Mouse (Mus musculus): ENCODE results near the gene Crcp. TPM values are rescaled to one million over a fixed set of nuclear protein-coding genes. Genes with fewer than 3 reads are reported as not detected.

Gene Crcp
- total and polyA plus RNA-seq, 2 experiments from 2014 or later = 34.4 to 83.0 TPM

GRCm38 (mm10) chr5:129999097-129999496, 30.0 kb upstream of the Crcp start:
- peak; percentile 90 for TF ChIP-seq CTCF (IDR thresholded peaks at IDR 0.05; ENCODE audit: low read depth)
- 32% methylated on average over 4 of the region's 4 CpGs for WGBS
- DNase-seq (ENCODE audit: low spot score) (peak; percentile 76), ATAC-seq (no peak)
- no peaks in the 10 kb centered on the region for H3K27me3 ChIP-seq (ENCODE audit: insufficient read depth, low read length)
- no peak overlapping the region for H3K9ac ChIP-seq (replicated peaks; ENCODE audit: low read length)
- no peak overlapping the region for H3K27ac ChIP-seq
- H3K4me1 ChIP-seq (ENCODE audit: insufficient read depth, low read length) = no peaks in the 10 kb centered on the region
- H3K4me3 ChIP-seq (ENCODE audit: low read length) = no peak overlapping the region
- no peak overlapping the region for H3K4me2 ChIP-seq (ENCODE audit: low read depth, low read length)
- no peaks in the 10 kb centered on the region for H3K36me3 ChIP-seq (ENCODE audit: insufficient read depth, low read length)
- H3K9me3 ChIP-seq (ENCODE audit: low read length) = no peaks in the 10 kb centered on the region

- Histone ChIP-seq H3K27me3 (ENCODE audit: insufficient read depth, low read length) (no peaks in the 10 kb centered on the region), H3K36me3 (ENCODE audit: insufficient read depth, low read length) (no peaks in the 10 kb centered on the region), H3K4me3 (ENCODE audit: low read length) (no peak overlapping the region), H3K4me2 (ENCODE audit: low read depth, low read length) (no peak overlapping the region), H3K27ac (no peak overlapping the region), H3K9me3 (ENCODE audit: low read length) (no peaks in the 10 kb centered on the region), H3K4me1 (ENCODE audit: insufficient read depth, low read length) (no peaks in the 10 kb centered on the region), H3K9ac (replicated peaks; ENCODE audit: low read length) (no peak overlapping the region)
- no peak for DNase-seq (ENCODE audit: low spot score)
- no peak for TF ChIP-seq CTCF (IDR thresholded peaks at IDR 0.05; ENCODE audit: low read depth)
- no peak for ATAC-seq
- 91% methylated on average over 12 of the region's 12 CpGs for WGBS
Observed at GRCm38 (mm10) chr5:130000735-130001134, 28.4 kb upstream of the Crcp start.

- no peak overlapping the region for H3K9ac ChIP-seq (replicated peaks; ENCODE audit: low read length)
- WGBS = 77% methylated on average over 5 of the region's 5 CpGs
Observed at GRCm38 (mm10) chr5:130001356-130001987, 27.6 kb upstream of the Crcp start.

GRCm38 (mm10) chr5:130002301-130003146, 26.6 kb upstream of the Crcp start, which contains the start of gene Gusb:
TSS of gene Gusb (minus strand) at chr5:130003049.
- peak within 1 kb of the TSS; percentile 62 for H3K4me3 ChIP-seq (ENCODE audit: low read length)
- TF ChIP-seq CTCF (IDR thresholded peaks at IDR 0.05; ENCODE audit: low read depth) = 0 out of 2 replicates have a peak, but pooled peaks have one; percentile 12
- no peaks in the 10 kb centered on the region for H3K9me3 ChIP-seq (ENCODE audit: low read length)
- under 1% methylated on average over 39 of the region's 39 CpGs for WGBS
- H3K9ac ChIP-seq (replicated peaks; ENCODE audit: low read length) = peak within 1 kb of the TSS; percentile 68
- peak; percentile 89 for DNase-seq (ENCODE audit: low spot score)
- H3K27ac ChIP-seq = peak within 1 kb of the TSS; percentile 37
- H3K27me3 ChIP-seq (ENCODE audit: insufficient read depth, low read length) = no peaks in the 10 kb centered on the region
- no peaks in the 10 kb centered on the region for H3K36me3 ChIP-seq (ENCODE audit: insufficient read depth, low read length)
- ATAC-seq = peak; percentile 90
- H3K4me2 ChIP-seq (ENCODE audit: low read depth, low read length) = peak within 1 kb of the TSS; percentile 84
- H3K4me1 ChIP-seq (ENCODE audit: insufficient read depth, low read length) = no peaks in the 10 kb centered on the region

More at GRCm38 (mm10) chr5:130001356-130001987, 27.6 kb upstream of the Crcp start:
- H3K4me1 ChIP-seq (ENCODE audit: insufficient read depth, low read length) = no peaks in the 10 kb centered on the region
- H3K9me3 ChIP-seq (ENCODE audit: low read length) = no peaks in the 10 kb centered on the region
- DNase-seq (ENCODE audit: low spot score) (no peak), ATAC-seq (no peak)
- H3K27ac ChIP-seq = no peak overlapping the region
- no peaks in the 10 kb centered on the region for H3K27me3 ChIP-seq (ENCODE audit: insufficient read depth, low read length)
- no peaks in the 10 kb centered on the region for H3K36me3 ChIP-seq (ENCODE audit: insufficient read depth, low read length)
- peak overlapping the region; percentile 84 for H3K4me2 ChIP-seq (ENCODE audit: low read depth, low read length)
- H3K4me3 ChIP-seq (ENCODE audit: low read length) = peak overlapping the region; percentile 62
- TF ChIP-seq CTCF (IDR thresholded peaks at IDR 0.05; ENCODE audit: low read depth) = no peak

- H3K4me3 ChIP-seq (ENCODE audit: low read length) = peak overlapping the region; percentile 62
- H3K36me3 ChIP-seq (ENCODE audit: insufficient read depth, low read length) = no peaks in the 10 kb centered on the region
- H3K9me3 ChIP-seq (ENCODE audit: low read length) = no peaks in the 10 kb centered on the region
- ATAC-seq = 0 out of 2 replicates have a peak, but pooled peaks have one; percentile 22
- no peaks in the 10 kb centered on the region for H3K4me1 ChIP-seq (ENCODE audit: insufficient read depth, low read length)
- peak overlapping the region; percentile 68 for H3K9ac ChIP-seq (replicated peaks; ENCODE audit: low read length)
- WGBS = 66% methylated on average over 7 of the region's 7 CpGs
- peak overlapping the region; percentile 84 for H3K4me2 ChIP-seq (ENCODE audit: low read depth, low read length)
- TF ChIP-seq CTCF (IDR thresholded peaks at IDR 0.05; ENCODE audit: low read depth) = no peak
- peak overlapping the region; percentile 37; the same call in 1 of the 2 replicates for H3K27ac ChIP-seq
- DNase-seq (ENCODE audit: low spot score) = no peak
- no peaks in the 10 kb centered on the region for H3K27me3 ChIP-seq (ENCODE audit: insufficient read depth, low read length)
Observed at GRCm38 (mm10) chr5:130003229-130003628, 25.9 kb upstream of the Crcp start.

DNA sequence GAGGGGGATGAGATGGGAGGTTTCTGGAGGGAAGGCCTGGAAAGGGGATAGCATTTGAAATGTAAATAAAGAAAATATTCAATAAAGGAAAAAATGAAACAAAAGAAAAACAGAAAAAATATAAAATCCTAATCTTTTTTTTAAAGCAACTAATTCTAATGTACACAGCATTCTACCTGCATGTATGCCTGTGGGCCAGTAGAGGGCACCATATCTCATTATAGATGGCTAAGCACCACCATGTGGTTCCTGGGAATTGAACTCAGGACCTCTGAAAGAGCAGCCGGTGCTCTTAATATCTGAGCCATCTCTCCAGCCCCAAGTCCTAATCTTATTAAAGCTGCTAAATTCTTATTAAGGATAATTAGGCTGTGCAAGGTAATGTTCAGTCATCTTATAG, 21.7 kb upstream of the Crcp start:
- no peak for ATAC-seq
- 94% methylated on average over 1 of the region's 1 CpGs for WGBS

More for the DNA sequence above, 21.7 kb upstream of the Crcp start:
- Histone ChIP-seq H3K27ac (no peak overlapping the region), H3K36me3 (ENCODE audit: insufficient read depth, low read length) (peaks cover 7% of the 10 kb centered on the region; the same call in 1 of the 2 replicates), H3K27me3 (ENCODE audit: insufficient read depth, low read length) (no peaks in the 10 kb centered on the region), H3K4me3 (ENCODE audit: low read length) (no peak overlapping the region), H3K9ac (replicated peaks; ENCODE audit: low read length) (no peak overlapping the region), H3K4me2 (ENCODE audit: low read depth, low read length) (no peak overlapping the region), H3K4me1 (ENCODE audit: insufficient read depth, low read length) (no peaks in the 10 kb centered on the region), H3K9me3 (ENCODE audit: low read length) (no peaks in the 10 kb centered on the region)
- DNase-seq (ENCODE audit: low spot score) = no peak
- TF ChIP-seq CTCF (IDR thresholded peaks at IDR 0.05; ENCODE audit: low read depth) = peak; percentile 36
